Mouse (Mus musculus) kidney, embryonic 14.5 days (tissue): ENCODE data around the gene Man2a2. TPM values are rescaled to one million over a fixed set of nuclear protein-coding genes. Genes with fewer than 3 reads are reported as not detected.
A peak's percentile ranks its signal among the peaks of the same experiment; 100 is the strongest.

Experiments
- ATAC-seq: fragments of 200-750 bp; cut with Nextera tagmentation; 2 replicates; pipeline ENCODE4 v1.8.0; 2017; ENCODE audit warnings: moderate number of reproducible peaks, mild to moderate bottlenecking, moderate TSS enrichment, moderate library complexity; ENCODE audit not compliant: low FRiP score, low TSS enrichment
- H3K27ac ChIP-seq: fragments of 300-500 bp; sonication (generic); 2 replicates; pipeline ENCODE4 v1.5.1; 2014; ENCODE audit warnings: low read depth, mild to moderate bottlenecking, low read length, moderate library complexity, mixed read lengths
- H3K27me3 ChIP-seq: fragments of 300-500 bp; sonication (generic); 2 replicates; pipeline ENCODE4 v1.6.1; 2014; ENCODE audit warnings: mild to moderate bottlenecking, low read length; ENCODE audit not compliant: control insufficient read depth, insufficient read depth
- H3K36me3 ChIP-seq: fragments of 300-500 bp; sonication (generic); 2 replicates; pipeline ENCODE4 v1.6.1; 2014; ENCODE audit warnings: low read length, mixed read lengths; ENCODE audit not compliant: control insufficient read depth, insufficient read depth
- H3K4me1 ChIP-seq: fragments of 300-500 bp; sonication (generic); 2 replicates; pipeline ENCODE4 v1.6.1; 2014; ENCODE audit warnings: low read length, mixed read lengths; ENCODE audit not compliant: control insufficient read depth, insufficient read depth
- H3K4me2 ChIP-seq: fragments of 300-500 bp; sonication (generic); replicated peaks from 2 replicates; pipeline ENCODE4 v1.6.1; 2014; ENCODE audit warnings: low read depth, mild to moderate bottlenecking, low read length
- H3K4me3 ChIP-seq: fragments of 300-500 bp; sonication (generic); 2 replicates; pipeline ENCODE4 v1.5.1; 2014; ENCODE audit warnings: mild to moderate bottlenecking, low read length
- H3K9ac ChIP-seq: fragments of 300-500 bp; sonication (generic); 2 replicates; pipeline ENCODE4 v1.6.1; 2014; ENCODE audit warnings: low read depth, mild to moderate bottlenecking, low read length, moderate library complexity
- H3K9me3 ChIP-seq: fragments of 300-500 bp; sonication (generic); 2 replicates; pipeline ENCODE4 v1.6.1; 2016; ENCODE audit warnings: low read length; ENCODE audit not compliant: control insufficient read depth
- WGBS: fragments of 180-500 bp; shearing (Covaris S2); extraction: QIAGEN DNeasy Blood & Tissue Kit; methylation state at CpG from one replicate; pipeline ENCODE4 v1.1.7; 2014; 5-methylcytosine and 5-hydroxymethylcytosine counted together
- polyA plus RNA-seq: library from polyadenylated mRNA; unstranded; fragments of >200 nt; fragmentation: Nextera tagmentation; extraction: Ambion mirVana; gene quantifications from 2 replicates; pipeline ENCODE4 v1.2.1, GENCODE M21; 2014

Gene Man2a2
- polyA plus RNA-seq, 1 experiment from 2014 or later = 17.2 TPM

DNA sequence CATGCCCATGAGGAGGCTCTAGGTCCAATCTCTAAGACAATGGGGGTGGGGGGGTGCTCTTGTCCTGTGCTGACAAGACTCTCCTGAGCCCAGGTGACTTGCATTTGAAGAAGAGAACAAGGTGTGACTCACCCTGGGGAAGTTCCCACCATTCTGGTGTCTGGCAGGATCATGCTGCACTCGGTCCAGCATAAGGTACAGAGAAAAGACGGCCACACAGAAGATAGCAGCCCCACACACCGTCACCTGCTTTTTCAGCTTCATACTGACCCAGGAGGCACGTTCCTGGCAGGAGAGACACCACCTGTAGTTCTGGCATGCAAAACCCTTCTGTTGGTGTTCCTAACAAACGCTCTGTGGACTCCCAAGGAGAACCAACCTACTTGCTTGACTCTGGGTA lies 1.7 kb downstream of the Man2a2 start:
- H3K9ac ChIP-seq = no peak overlapping the region; the same call in 1 of the 2 replicates
- 76% methylated on average over 5 of the region's 5 CpGs for WGBS

DNA sequence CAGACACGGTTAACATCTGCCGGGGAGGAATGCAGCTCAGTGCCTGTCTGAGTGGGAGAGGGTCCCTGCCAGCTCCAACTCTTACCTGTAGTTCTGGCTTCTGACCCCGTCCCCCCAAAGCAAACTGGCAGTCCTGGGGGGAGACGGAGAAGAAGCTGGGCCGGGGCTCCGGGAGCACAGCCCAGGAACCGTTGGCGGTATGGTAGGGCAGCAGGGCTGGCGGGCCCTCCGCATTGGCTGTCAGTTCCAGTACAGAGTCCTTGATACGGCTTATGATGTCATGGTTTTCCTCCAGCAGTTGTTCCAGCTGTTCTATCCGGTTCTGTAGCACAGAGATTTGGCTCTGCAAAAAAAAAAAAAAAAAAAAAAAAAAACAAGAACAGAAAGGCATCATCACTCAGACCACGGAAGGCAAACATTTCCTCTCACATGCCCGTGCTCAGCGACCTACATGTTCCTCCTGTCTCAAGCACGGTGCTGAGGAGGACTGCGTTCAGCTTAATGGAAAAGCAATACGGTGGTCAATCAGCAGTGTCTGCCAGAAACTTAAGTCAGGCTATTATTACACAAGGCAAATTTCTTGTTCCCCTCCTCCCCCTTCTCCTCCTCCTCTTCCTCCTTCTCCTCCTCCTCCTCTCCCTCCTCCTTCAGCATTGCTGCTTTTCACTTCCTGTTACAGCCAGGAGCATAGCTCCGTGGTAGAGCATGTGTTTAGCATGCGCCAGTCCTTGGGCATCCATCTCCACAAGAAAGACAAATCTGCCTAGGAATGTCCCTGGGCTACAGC lies 2.3 kb downstream of the Man2a2 start:
- no peak overlapping the region for H3K4me3 ChIP-seq
- no peak overlapping the region for H3K4me2 ChIP-seq
- H3K36me3 ChIP-seq = peaks cover 33% of the 10 kb centered on the region
- H3K27me3 ChIP-seq = no peaks in the 10 kb centered on the region
- ATAC-seq = no peak
- H3K4me1 ChIP-seq = peaks cover 8% of the 10 kb centered on the region; the same call in 1 of the 2 replicates
- 68% methylated on average over 20 of the region's 20 CpGs for WGBS
- no peaks in the 10 kb centered on the region for H3K9me3 ChIP-seq
- H3K27ac ChIP-seq = no peak overlapping the region
- no peak overlapping the region; the same call in 1 of the 2 replicates for H3K9ac ChIP-seq

More for the DNA sequence above, 1.7 kb downstream of the Man2a2 start:
- Histone ChIP-seq H3K4me2 (peak overlapping the region; percentile 82), H3K9me3 (no peaks in the 10 kb centered on the region), H3K27me3 (no peaks in the 10 kb centered on the region), H3K27ac (no peak overlapping the region), H3K4me3 (peak overlapping the region; percentile 84; the same call in 1 of the 2 replicates), H3K36me3 (peaks cover 28% of the 10 kb centered on the region), H3K4me1 (peaks cover 8% of the 10 kb centered on the region; the same call in 1 of the 2 replicates)
- ATAC-seq = no peak

DNA sequence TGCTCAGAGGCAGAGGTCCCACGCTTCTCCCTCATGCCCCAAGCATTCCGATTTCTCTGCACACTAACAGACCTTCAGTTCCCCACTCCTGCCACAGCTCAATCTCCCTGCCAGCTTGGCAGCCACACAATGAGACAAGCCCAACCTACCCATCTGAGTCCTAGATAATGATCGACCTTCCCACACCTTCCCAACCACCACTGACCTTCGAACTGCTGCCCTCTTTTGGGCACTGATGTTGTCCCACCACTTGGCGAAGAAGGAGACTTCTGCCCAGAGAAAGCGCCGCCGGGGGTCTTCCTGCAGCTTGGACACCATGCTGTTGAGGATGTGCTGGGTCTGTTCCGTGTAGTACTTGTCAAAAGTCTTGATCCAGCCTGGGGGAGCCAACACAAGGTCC lies 3.2 kb downstream of the Man2a2 start:
- H3K36me3 ChIP-seq = peaks cover 41% of the 10 kb centered on the region
- 88% methylated on average over 9 of the region's 9 CpGs for WGBS
- no peaks in the 10 kb centered on the region for H3K27me3 ChIP-seq
- H3K4me3 ChIP-seq = no peak overlapping the region
- H3K4me1 ChIP-seq = peaks cover 8% of the 10 kb centered on the region; the same call in 1 of the 2 replicates
- ATAC-seq = no peak
- no peak overlapping the region for H3K4me2 ChIP-seq
- H3K9ac ChIP-seq = no peak overlapping the region
- no peaks in the 10 kb centered on the region for H3K9me3 ChIP-seq
- H3K27ac ChIP-seq = no peak overlapping the region

DNA sequence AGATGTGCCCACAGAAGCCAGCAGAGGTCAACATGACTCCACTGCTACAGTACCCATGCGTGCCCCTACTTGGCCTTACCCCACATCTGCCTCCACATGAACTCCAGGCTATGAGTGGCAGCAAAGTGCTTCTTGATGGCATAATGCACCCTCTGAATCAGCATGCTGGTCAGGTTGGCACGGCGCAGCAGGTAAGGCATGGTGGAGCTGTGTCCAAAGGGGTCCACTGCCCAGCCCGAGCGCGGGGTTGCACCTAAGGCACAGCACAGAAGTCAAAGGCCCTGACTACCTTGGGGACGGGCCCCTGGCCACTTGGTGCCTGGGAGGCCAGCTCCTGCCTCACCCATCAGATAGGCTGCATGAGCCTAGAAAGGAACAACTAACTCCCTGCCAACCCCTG lies 3.9 kb downstream of the Man2a2 start:
- 97% methylated on average over 7 of the region's 7 CpGs for WGBS
- peaks cover 49% of the 10 kb centered on the region for H3K36me3 ChIP-seq

DNA sequence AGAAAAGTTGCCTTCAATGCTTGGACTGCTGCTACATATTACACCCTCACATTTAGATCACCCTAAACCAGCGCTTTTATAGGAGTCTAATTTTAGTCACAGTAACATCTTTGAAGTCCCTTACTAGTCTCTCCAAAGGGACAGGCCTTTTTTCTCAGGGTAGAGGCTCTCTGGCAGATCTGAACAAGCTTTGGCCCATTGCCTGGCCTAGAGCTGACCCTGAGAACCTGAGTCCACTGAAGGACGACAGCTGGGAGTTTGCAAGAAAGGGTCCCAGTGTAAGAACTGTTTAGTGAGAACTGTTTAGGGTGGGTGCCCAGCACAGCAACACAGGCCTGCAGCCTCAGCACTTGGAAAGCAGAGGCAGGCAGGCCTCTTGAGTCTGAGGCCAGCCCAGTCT lies 5.4 kb downstream of the Man2a2 start:
- ATAC-seq = no peak
- Histone ChIP-seq H3K4me1 (peaks cover 8% of the 10 kb centered on the region; the same call in 1 of the 2 replicates), H3K9me3 (no peaks in the 10 kb centered on the region), H3K27me3 (no peaks in the 10 kb centered on the region), H3K4me3 (no peak overlapping the region), H3K9ac (no peak overlapping the region), H3K27ac (no peak overlapping the region), H3K4me2 (no peak overlapping the region), H3K36me3 (peaks cover 64% of the 10 kb centered on the region)
- WGBS = 64% methylated on average over 2 of the region's 2 CpGs

More for the DNA sequence above, 3.9 kb downstream of the Man2a2 start:
- Histone ChIP-seq H3K27me3 (no peaks in the 10 kb centered on the region), H3K9me3 (no peaks in the 10 kb centered on the region), H3K4me1 (peaks cover 8% of the 10 kb centered on the region; the same call in 1 of the 2 replicates), H3K4me3 (no peak overlapping the region), H3K9ac (no peak overlapping the region), H3K4me2 (no peak overlapping the region), H3K27ac (no peak overlapping the region)
- ATAC-seq = no peak

DNA sequence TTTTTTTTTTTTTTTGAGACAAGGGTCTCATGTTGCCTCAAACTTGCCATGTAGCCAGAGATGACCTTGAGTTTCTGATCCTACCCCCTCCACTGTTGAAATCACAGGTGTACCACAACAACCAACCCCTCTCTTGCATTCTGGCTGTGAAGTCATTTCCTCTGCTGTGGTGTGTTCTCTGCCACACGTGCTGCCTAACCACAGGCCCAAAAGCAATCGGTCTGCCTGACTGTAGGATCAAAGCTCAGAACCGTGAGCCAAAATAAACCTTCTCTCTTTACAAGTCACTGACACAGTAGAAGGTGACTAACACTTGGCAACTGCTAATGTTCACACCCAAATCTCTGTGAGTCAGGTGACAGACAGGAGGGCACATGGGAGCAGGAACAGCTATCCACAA lies 10.7 kb downstream of the Man2a2 start:
- Histone ChIP-seq H3K9me3 (no peaks in the 10 kb centered on the region), H3K27me3 (no peaks in the 10 kb centered on the region), H3K36me3 (peaks cover 83% of the 10 kb centered on the region), H3K4me1 (no peaks in the 10 kb centered on the region), H3K27ac (no peak overlapping the region), H3K9ac (no peak overlapping the region), H3K4me3 (no peak overlapping the region), H3K4me2 (no peak overlapping the region)
- ATAC-seq = no peak
- WGBS = 47% methylated on average over 3 of the region's 3 CpGs

DNA sequence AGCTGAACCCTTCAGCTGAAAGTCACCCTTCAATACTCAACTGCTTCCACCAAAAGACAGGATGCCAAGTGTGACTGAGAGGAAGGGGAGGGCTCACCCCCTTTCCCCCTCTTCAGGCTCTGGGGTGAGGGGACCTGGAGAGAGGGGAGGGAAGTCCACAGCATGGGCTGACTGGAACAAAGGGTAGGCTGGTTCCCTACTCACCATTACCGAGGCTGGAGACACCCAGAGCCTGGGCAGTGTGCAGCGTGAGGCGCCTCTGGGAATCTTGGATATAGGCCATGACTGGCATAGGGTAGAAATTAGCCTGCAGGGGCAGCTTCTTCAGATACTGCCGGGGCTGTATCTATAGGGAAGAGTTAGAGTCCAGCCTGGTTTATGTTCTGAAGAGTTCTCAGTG lies 13.1 kb downstream of the Man2a2 start:
- no peak overlapping the region for H3K4me2 ChIP-seq
- H3K9me3 ChIP-seq = no peaks in the 10 kb centered on the region
- H3K36me3 ChIP-seq = peaks cover 79% of the 10 kb centered on the region
- H3K27me3 ChIP-seq = no peaks in the 10 kb centered on the region
- H3K27ac ChIP-seq = no peak overlapping the region
- 78% methylated on average over 4 of the region's 4 CpGs for WGBS
- ATAC-seq = no peak
- no peak overlapping the region for H3K9ac ChIP-seq
- no peak overlapping the region for H3K4me3 ChIP-seq
- H3K4me1 ChIP-seq = no peaks in the 10 kb centered on the region

DNA sequence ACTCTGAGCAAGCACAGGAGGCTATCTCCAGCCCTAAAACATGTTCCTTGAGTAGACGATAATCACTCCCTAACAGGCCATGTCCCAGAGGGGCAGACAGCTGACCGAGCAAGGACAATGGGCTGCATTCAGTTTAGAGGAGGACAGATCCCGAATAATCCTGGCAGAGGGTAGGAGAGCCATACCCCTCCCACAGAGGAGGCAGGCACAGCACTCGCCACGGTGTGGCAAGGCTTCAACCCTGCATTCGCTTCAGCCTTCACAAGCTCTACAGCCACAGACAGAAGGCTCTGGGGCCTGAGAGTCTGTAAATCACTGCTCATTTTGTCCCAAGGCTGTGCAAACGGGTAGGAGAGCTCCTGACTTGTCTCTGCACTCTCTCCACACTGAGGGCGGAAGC lies 14.0 kb downstream of the Man2a2 start:
- no peak for ATAC-seq
- H3K4me1 ChIP-seq = no peaks in the 10 kb centered on the region
- H3K27ac ChIP-seq = 0 out of 2 replicates have a peak overlapping the region, but pooled peaks have one; percentile 17
- no peaks in the 10 kb centered on the region for H3K27me3 ChIP-seq
- no peak overlapping the region for H3K4me3 ChIP-seq
- no peak overlapping the region for H3K4me2 ChIP-seq
- H3K36me3 ChIP-seq = peaks cover 78% of the 10 kb centered on the region
- no peak overlapping the region for H3K9ac ChIP-seq
- WGBS = 60% methylated on average over 8 of the region's 8 CpGs
- H3K9me3 ChIP-seq = no peaks in the 10 kb centered on the region

DNA sequence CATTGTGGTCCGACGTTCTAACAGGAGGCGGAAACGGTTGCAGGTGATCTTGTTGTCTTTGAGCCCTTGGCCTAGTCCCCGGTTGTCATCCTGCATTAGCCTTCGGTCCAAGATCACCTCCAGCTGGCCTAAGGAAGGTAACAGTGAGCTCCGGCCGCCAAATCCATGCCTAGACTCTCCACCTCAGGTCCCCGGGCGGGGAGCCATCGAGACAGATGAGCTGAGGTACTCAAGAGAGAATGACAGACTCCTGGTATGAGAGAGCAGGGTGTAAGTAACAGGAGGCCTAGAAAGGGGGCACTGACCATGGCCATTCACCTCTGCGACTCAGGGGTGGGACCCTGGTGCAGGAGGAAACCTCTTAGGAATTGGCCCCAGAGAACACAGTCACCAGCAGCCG lies 14.8 kb downstream of the Man2a2 start:
- Histone ChIP-seq H3K27me3 (no peaks in the 10 kb centered on the region), H3K4me2 (no peak overlapping the region), H3K27ac (no peak overlapping the region), H3K4me3 (no peak overlapping the region), H3K9ac (0 out of 2 replicates have a peak overlapping the region, but pooled peaks have one; percentile 7), H3K9me3 (no peaks in the 10 kb centered on the region), H3K36me3 (peaks cover 76% of the 10 kb centered on the region), H3K4me1 (no peaks in the 10 kb centered on the region)
- no peak for ATAC-seq
- WGBS = 89% methylated on average over 13 of the region's 13 CpGs
